Mouse (Mus musculus): ENCODE data around the gene Ccdc28b.

DNA sequence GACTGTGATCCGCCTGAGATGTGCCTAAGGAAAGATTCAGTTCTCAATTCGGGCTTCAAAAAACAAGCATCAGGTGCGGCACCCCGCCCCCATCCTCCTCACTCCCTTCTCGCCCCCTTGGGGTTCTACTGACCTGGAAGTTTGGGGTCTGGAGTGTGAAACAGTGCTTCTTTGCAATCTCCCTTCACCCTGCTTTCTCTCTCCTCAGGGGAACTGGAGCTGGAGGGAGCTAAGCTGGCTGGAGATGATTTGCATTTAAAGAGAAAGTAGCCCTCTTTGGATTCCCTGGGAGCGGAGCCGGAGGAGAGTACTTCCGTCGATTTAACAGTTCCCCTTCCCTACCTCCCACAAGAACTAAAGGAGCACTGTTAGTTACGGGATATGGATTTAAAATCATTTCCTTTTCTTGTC, at the start of gene Ccdc28b:
- no peak for TF ChIP-seq CTCF (IDR thresholded peaks at IDR 0.05; ENCODE audit: borderline replicate concordance, insufficient read depth, low read length)
- 0 out of 2 replicates have a peak, but pooled peaks have one; percentile 62 for TF ChIP-seq POLR2A (IDR thresholded peaks at IDR 0.05; ENCODE audit: low read depth, low read length)
